Mouse (Mus musculus): ENCODE data around the gene H2-Q2.

GRCm38 (mm10) chr17:35342711-35343476, 852 bp downstream of the H2-Q2 start:
- no peak for TF ChIP-seq MXI1 (IDR thresholded peaks at IDR 0.05; ENCODE audit: low read depth, low read length)
- no peak for TF ChIP-seq POLR2A (IDR thresholded peaks at IDR 0.05; ENCODE audit: control insufficient read depth in 1 of 2, insufficient read depth in 1 of 2, low read depth in 1 of 2, low read length in 2 of 2, poor library complexity in 1 of 2)
- no peak for TF ChIP-seq POLR2AphosphoS2 (IDR thresholded peaks at IDR 0.05; ENCODE audit: low read length)
- no peak for TF ChIP-seq CTCF (IDR thresholded peaks at IDR 0.05 in 2 of 3, conservative IDR thresholded peaks at IDR 0.05 in 1 of 3; ENCODE audit: control insufficient read depth in 1 of 3, insufficient read depth in 1 of 3, low read depth in 2 of 3, low read length in 3 of 3, poor library complexity in 1 of 3, severe bottlenecking in 1 of 3)
- TF ChIP-seq E2F4 (IDR thresholded peaks at IDR 0.05; ENCODE audit: borderline replicate concordance, low read depth, low read length), result no peak
- no peak for TF ChIP-seq GABPA (IDR thresholded peaks at IDR 0.05; ENCODE audit: low read depth, low read length)
- TF ChIP-seq MAX (IDR thresholded peaks at IDR 0.05; ENCODE audit: low read length), result no peak
- no peak for TF ChIP-seq GATA1 (IDR thresholded peaks at IDR 0.05; ENCODE audit: low read depth, low read length)
- no peak for TF ChIP-seq CHD2 (IDR thresholded peaks at IDR 0.05; ENCODE audit: low read length)
- TF ChIP-seq RAD21 (IDR thresholded peaks at IDR 0.05; ENCODE audit: low read depth, low read length), result no peak
- TF ChIP-seq RCOR1 (IDR thresholded peaks at IDR 0.05; ENCODE audit: low read depth, low read length), result no peak
- TF ChIP-seq EP300 (IDR thresholded peaks at IDR 0.05; ENCODE audit: low read depth in 1 of 2, low read length in 2 of 2), result no peak
